Mouse (Mus musculus) brain, embryonic 14.5 days (tissue): ENCODE data around the gene Kcnip1.

Experiments used
- CTCF ChIP-seq: fragments of 200-500 bp; IDR thresholded peaks from 2 replicates; pipeline ENCODE4 v1.5.1; 2012; ENCODE audit warnings: inconsistent platforms, mild to moderate bottlenecking, moderate library complexity, borderline replicate concordance; ENCODE audit not compliant: insufficient read depth, insufficient read length; ENCODE audit errors: extremely low read depth
- POLR2A ChIP-seq: fragments of 200-500 bp; IDR thresholded peaks from 2 replicates; pipeline ENCODE4 v1.6.1; 2012; ENCODE audit warnings: mild to moderate bottlenecking, inconsistent platforms, borderline replicate concordance; ENCODE audit not compliant: poor library complexity, insufficient read depth, insufficient read length, severe bottlenecking; ENCODE audit errors: extremely low read depth

DNA sequence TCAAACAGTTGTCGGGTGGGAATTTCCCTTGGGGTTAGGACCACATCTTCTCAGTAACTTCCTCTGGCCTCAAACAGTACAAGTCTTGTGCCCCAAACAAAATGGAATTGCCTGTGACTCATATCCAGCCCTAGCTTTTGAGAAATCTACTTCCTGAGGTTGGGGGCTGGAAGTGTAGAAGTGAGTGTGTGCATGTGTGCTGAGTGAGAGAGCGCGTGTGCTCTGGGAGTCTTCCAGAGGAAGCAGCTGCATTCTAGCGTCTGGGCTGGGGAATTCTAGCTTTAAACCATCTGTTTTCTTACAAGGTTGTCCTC is 17.9 kb upstream of the Kcnip1 start:
- TF ChIP-seq POLR2A (no peak), CTCF (no peak)
